Mouse (Mus musculus) heart, embryonic 15.5 days (tissue): Measurements from ENCODE around the gene Alad. TPM values are rescaled to one million over a fixed set of nuclear protein-coding genes. Genes with fewer than 3 reads are reported as not detected.

Source experiments
- ATAC-seq: fragments of 200-750 bp; cut with Nextera tagmentation; replicated peaks from 2 replicates; pipeline ENCODE4 v1.8.0; 2017; ENCODE audit warnings: low read depth, moderate TSS enrichment; ENCODE audit not compliant: insufficient number of reproducible peaks, insufficient read depth, low FRiP score
- H3K27ac ChIP-seq: fragments of 300-500 bp; sonication (generic); 2 replicates; pipeline ENCODE4 v1.5.1; 2015; ENCODE audit warnings: mild to moderate bottlenecking, inconsistent platforms
- H3K27me3 ChIP-seq: fragments of 300-500 bp; sonication (generic); 2 replicates; pipeline ENCODE4 v1.6.1; 2015; ENCODE audit warnings: inconsistent platforms
- H3K36me3 ChIP-seq: fragments of 300-500 bp; sonication (generic); 2 replicates; pipeline ENCODE4 v1.6.1; 2015; ENCODE audit warnings: mild to moderate bottlenecking, inconsistent platforms
- H3K4me1 ChIP-seq: fragments of 300-500 bp; sonication (generic); replicated peaks from 2 replicates; pipeline ENCODE4 v1.6.1; 2015; ENCODE audit warnings: inconsistent platforms
- H3K4me2 ChIP-seq: fragments of 300-500 bp; sonication (generic); 2 replicates; pipeline ENCODE4 v1.6.1; 2015; ENCODE audit warnings: inconsistent platforms, mild to moderate bottlenecking, moderate library complexity
- H3K4me3 ChIP-seq: fragments of 300-500 bp; sonication (generic); 2 replicates; pipeline ENCODE4 v1.5.1; 2015; ENCODE audit warnings: mild to moderate bottlenecking, inconsistent platforms
- H3K9ac ChIP-seq: fragments of 300-500 bp; sonication (generic); 2 replicates; pipeline ENCODE4 v1.6.1; 2015; ENCODE audit warnings: mild to moderate bottlenecking, inconsistent platforms
- H3K9me3 ChIP-seq: fragments of 300-500 bp; sonication (generic); replicated peaks from 2 replicates; pipeline ENCODE4 v1.6.1; 2016; ENCODE audit warnings: inconsistent platforms
- WGBS: fragments of 180-500 bp; shearing (Covaris S2); methylation state at CpG from one replicate; pipeline ENCODE4 v1.1.7; 2015; ENCODE audit warnings: mixed read lengths; 5-methylcytosine and 5-hydroxymethylcytosine counted together
- polyA plus RNA-seq: library from polyadenylated mRNA; unstranded; fragments of >200 nt; fragmentation: Nextera tagmentation; extraction: Ambion mirVana; gene quantifications from 2 replicates; pipeline ENCODE4 v1.2.1, GENCODE M21; 2015

Gene Alad
- polyA plus RNA-seq, 1 experiment from 2014 or later = 56.0 TPM

DNA sequence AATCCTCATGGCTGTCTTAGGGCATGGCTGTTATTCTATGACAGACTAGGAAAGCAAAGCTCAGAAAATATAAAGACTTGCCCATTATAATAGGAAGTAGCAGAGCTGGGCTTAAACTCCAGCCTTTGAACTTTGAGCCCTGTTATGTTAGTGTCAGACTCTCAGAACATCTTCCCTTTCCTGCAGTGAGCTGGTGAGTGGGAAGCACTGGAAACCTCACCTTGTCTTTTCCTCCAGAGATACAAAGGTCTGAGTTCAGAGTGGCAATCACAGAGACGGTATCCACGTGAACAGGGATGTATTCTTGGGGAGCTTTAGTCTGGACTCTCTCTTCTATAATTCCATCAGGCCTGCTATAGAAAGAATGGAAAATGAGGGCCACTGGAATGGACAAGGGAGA lies 56.6 kb downstream of the Alad start:
- H3K9me3 ChIP-seq = no peaks in the 10 kb centered on the region
- no peaks in the 10 kb centered on the region for H3K4me1 ChIP-seq
- no peak for ATAC-seq
- no peaks in the 10 kb centered on the region for H3K27me3 ChIP-seq
- H3K4me3 ChIP-seq = no peak overlapping the region
- H3K36me3 ChIP-seq = no peaks in the 10 kb centered on the region
- H3K27ac ChIP-seq = no peak overlapping the region
- H3K4me2 ChIP-seq = no peak overlapping the region
- 79% methylated on average over 2 of the region's 2 CpGs for WGBS
- H3K9ac ChIP-seq = no peak overlapping the region

DNA sequence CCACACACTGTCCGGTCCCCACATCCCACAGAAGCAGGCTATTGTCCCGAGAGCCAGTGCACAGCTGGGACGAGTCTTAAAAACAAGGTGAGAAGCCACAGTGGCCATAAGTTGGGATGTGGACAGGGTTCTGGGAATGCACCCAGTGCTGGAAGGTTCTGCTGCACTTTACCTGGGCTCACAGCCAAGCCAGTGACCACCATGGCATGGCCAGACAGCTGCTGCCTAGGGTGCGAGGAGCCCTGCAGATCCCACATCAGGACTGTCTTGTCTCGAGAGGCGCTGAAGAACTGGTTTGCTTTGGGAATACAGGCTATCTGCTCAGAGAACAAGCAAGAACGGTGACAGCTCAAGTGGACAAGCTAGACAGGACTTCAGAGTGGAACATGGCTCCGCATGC lies 59.4 kb downstream of the Alad start:
- 79% methylated on average over 8 of the region's 8 CpGs for WGBS
- H3K27me3 ChIP-seq = no peaks in the 10 kb centered on the region
- H3K36me3 ChIP-seq = no peaks in the 10 kb centered on the region
- H3K4me3 ChIP-seq = no peak overlapping the region
- no peaks in the 10 kb centered on the region for H3K4me1 ChIP-seq
- H3K4me2 ChIP-seq = no peak overlapping the region
- H3K9ac ChIP-seq = no peak overlapping the region
- H3K27ac ChIP-seq = no peak overlapping the region
- no peaks in the 10 kb centered on the region for H3K9me3 ChIP-seq
- ATAC-seq = no peak

Other genes with a start within 250 kb of the Alad start
- gene Fkbp15, start 159.4 kb downstream of the Alad start, polyA plus RNA-seq = 15.2 and 19.6 TPM in 2 replicates
- 34.9 and 41.0 TPM in 2 replicates for gene Slc31a1, start 159.2 kb downstream of the Alad start, polyA plus RNA-seq
- 79.3 and 82.0 TPM in 2 replicates for gene Cdc26, start 111.3 kb downstream of the Alad start, polyA plus RNA-seq
- 11.5 and 13.4 TPM in 2 replicates for gene Prpf4, start 111.1 kb downstream of the Alad start, polyA plus RNA-seq
- not detected in 2 replicates for gene Rnf183, start 84.7 kb downstream of the Alad start, polyA plus RNA-seq
- gene Wdr31, start 49.0 kb downstream of the Alad start, polyA plus RNA-seq = 2.5 and 3.2 TPM in 2 replicates
- gene Bspry, start 39.9 kb downstream of the Alad start, polyA plus RNA-seq = 1.4 and 4.4 TPM in 2 replicates
- gene Hdhd3, start 16.5 kb downstream of the Alad start, polyA plus RNA-seq = 7.6 and 10.8 TPM in 2 replicates
- gene Pole3, start 5.2 kb upstream of the Alad start, polyA plus RNA-seq = 43.1 and 53.9 TPM in 2 replicates
- gene 4933430I17Rik, start 5.5 kb upstream of the Alad start, polyA plus RNA-seq = 0.20 and 0.37 TPM in 2 replicates
- 56.9 and 72.2 TPM in 2 replicates for gene Rgs3, start 39.9 kb upstream of the Alad start, polyA plus RNA-seq